Mouse (Mus musculus) stomach, postnatal 0 days (tissue): ENCODE measurements around the gene Hspa1l.

Experiments used
- CTCF ChIP-seq: IDR thresholded peaks from 2 replicates; pipeline ENCODE4 v1.5.1; 2016; ENCODE audit warnings: antibody characterized with exemption, low read depth, mild to moderate bottlenecking, moderate library complexity
- EP300 ChIP-seq: optimal IDR thresholded peaks from 2 replicates; pipeline ENCODE3; 2016; ENCODE audit warnings: antibody characterized with exemption

DNA sequence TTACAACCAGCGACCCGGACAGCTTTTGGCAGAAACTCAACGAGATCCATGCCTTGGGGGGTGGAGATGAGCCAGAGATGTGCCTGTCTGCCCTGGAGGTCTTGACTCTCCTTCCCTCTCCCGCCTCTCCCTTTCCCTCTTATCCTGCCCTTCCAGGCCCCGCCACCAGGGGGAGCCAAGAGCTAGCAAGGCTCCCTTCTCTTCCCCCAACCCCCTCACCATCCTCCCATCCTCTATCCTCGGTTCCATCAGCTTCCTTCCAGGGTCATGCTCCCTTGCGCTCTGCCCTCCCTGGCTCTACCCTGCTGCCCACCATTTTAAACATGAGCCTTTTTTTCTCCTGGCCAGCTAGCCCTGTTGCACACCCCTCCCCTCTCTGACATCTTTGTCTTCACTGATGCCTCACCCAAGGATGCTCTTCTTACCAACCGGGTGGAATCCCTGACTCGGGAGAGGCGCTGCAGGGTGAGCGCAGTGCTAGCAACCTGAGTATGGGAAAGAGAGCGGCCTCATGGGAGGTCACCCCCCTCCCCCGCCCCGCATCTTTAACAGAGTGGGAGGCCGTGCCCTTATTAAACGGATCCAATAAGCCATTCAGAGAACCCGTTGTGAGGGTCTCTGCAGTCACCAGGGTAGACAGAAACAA, 48.8 kb downstream of the Hspa1l start:
- peak; percentile 99 for TF ChIP-seq CTCF
- TF ChIP-seq EP300, result no peak
